In genomic region chr8:87674157-87674556, GRCm38 (mm10) we compare ENCODE assay signal across 11 mouse cellular contexts.
A peak's percentile ranks its signal among the peaks of the same experiment; 100 is the strongest.
DNase-seq lines count a peak whose midpoint lies in the region; ATAC-seq and TF ChIP-seq lines count a peak whose summit lies in the region.
"Had no signal": no experiment of that assay in that cellular context is flagged by ENCODE, and none has a peak within 500 bp of the region (broad histone marks: within the 10 kb centered on the region; RNA-seq: fewer than 3 reads in every experiment).

No protein-coding gene starts in this region.

- peak; percentile 57 for DNase-seq in cerebellum, adult 11-12 months
- DNase-seq in cerebellum, adult 11 months = no peak
- no peak for DNase-seq in layer of hippocampus, adult 2 months (ENCODE audit: low spot score in 2 of 2)
- no peak for DNase-seq in layer of hippocampus, postnatal 36 days
- DNase-seq in spleen, adult 2 months (ENCODE audit: low read depth in 1 of 2, low spot score in 2 of 2) = peak in 1 of 2 experiments; percentile 48
- DNase-seq in spleen, postnatal 10 days (ENCODE audit: low spot score in 2 of 2) = no peak
- DNase-seq in adrenal gland, postnatal 4 days (ENCODE audit: low spot score in 2 of 2) = no peak
- DNase-seq: thymus, adult 2 months had no signal

- H3K27me3 ChIP-seq in spleen, adult 2 months (ENCODE audit: control insufficient read depth, insufficient read depth, low read length) = no peaks in the 10 kb centered on the region
- no peaks in the 10 kb centered on the region for H3K27me3 ChIP-seq in stomach, embryonic 14.5 days (ENCODE audit: control insufficient read depth, insufficient read depth, low read length)
- H3K27me3 ChIP-seq: heart, embryonic 12.5 days; intestine, embryonic 15.5 days had no signal

- H3K27ac ChIP-seq in layer of hippocampus, adult 2 months = no peak overlapping the region
- no peak overlapping the region for H3K27ac ChIP-seq in spleen, adult 2 months (ENCODE audit: insufficient read depth, low read length)
- no peak overlapping the region for H3K27ac ChIP-seq in stomach, embryonic 14.5 days (ENCODE audit: low read length)
- H3K27ac ChIP-seq: intestine, embryonic 15.5 days had no signal

- no peaks in the 10 kb centered on the region for H3K9me3 ChIP-seq in stomach, embryonic 14.5 days (ENCODE audit: control insufficient read depth, low read depth, low read length)
- H3K9me3 ChIP-seq: intestine, embryonic 15.5 days had no signal

- TF ChIP-seq POLR2A in spleen, adult 2 months (IDR thresholded peaks at IDR 0.05; ENCODE audit: low read depth, low read length) = no peak

- H3K9ac ChIP-seq in stomach, embryonic 14.5 days (replicated peaks; ENCODE audit: low read depth, low read length) = no peak overlapping the region
- H3K9ac ChIP-seq: heart, embryonic 12.5 days; intestine, embryonic 15.5 days had no signal

- H3K4me2 ChIP-seq in stomach, embryonic 14.5 days (replicated peaks; ENCODE audit: low read depth, low read length) = no peak overlapping the region
- H3K4me2 ChIP-seq: heart, embryonic 12.5 days; intestine, embryonic 15.5 days had no signal

- H3K4me1 ChIP-seq in spleen, adult 2 months (ENCODE audit: control insufficient read depth, insufficient read depth, insufficient read length) = no peaks in the 10 kb centered on the region
- H3K4me1 ChIP-seq in stomach, embryonic 14.5 days (ENCODE audit: control insufficient read depth, insufficient read depth, low read length) = no peaks in the 10 kb centered on the region
- H3K4me1 ChIP-seq: heart, embryonic 12.5 days; intestine, embryonic 15.5 days had no signal

- 56% methylated on average over 7 of the region's 7 CpGs for WGBS in spleen, adult 2 months
- WGBS in stomach, embryonic 14.5 days = 57% methylated on average over 7 of the region's 7 CpGs

- no peaks in the 10 kb centered on the region for H3K36me3 ChIP-seq in spleen, adult 2 months (ENCODE audit: control insufficient read depth, insufficient read depth, low read length)
- no peaks in the 10 kb centered on the region for H3K36me3 ChIP-seq in stomach, embryonic 14.5 days (ENCODE audit: control insufficient read depth, insufficient read depth, low read length)
- H3K36me3 ChIP-seq: heart, embryonic 12.5 days; intestine, embryonic 15.5 days had no signal

- ATAC-seq in stomach, embryonic 14.5 days (ENCODE audit: insufficient number of reproducible peaks, insufficient read depth, low FRiP score, low read depth) = 0 out of 2 replicates have a peak, but pooled peaks have one; percentile 37
- ATAC-seq: intestine, embryonic 15.5 days had no signal

- peak; percentile 47 for TF ChIP-seq CTCF in layer of hippocampus, adult 2 months (conservative IDR thresholded peaks at IDR 0.05)
- TF ChIP-seq CTCF in spleen, adult 2 months (IDR thresholded peaks at IDR 0.05; ENCODE audit: extremely low read depth, insufficient read depth, insufficient read length, insufficient replicate concordance) = peak; percentile 47; the same call in 1 of the 2 replicates

- no peak overlapping the region for H3K4me3 ChIP-seq in layer of hippocampus, adult 2 months
- no peak overlapping the region for H3K4me3 ChIP-seq in spleen, adult 2 months (ENCODE audit: extremely low read depth, insufficient read depth, insufficient read length)
- no peak overlapping the region for H3K4me3 ChIP-seq in stomach, embryonic 14.5 days (ENCODE audit: low read depth, low read length)
- H3K4me3 ChIP-seq: heart, embryonic 12.5 days; intestine, embryonic 15.5 days had no signal
